Mouse (Mus musculus): ENCODE data around the gene Tmem121b. TPM values are rescaled to one million over a fixed set of nuclear protein-coding genes. Genes with fewer than 3 reads are reported as not detected.

Gene Tmem121b
- polyA plus RNA-seq, 1 experiment from 2014 or later = 3.0 TPM

DNA sequence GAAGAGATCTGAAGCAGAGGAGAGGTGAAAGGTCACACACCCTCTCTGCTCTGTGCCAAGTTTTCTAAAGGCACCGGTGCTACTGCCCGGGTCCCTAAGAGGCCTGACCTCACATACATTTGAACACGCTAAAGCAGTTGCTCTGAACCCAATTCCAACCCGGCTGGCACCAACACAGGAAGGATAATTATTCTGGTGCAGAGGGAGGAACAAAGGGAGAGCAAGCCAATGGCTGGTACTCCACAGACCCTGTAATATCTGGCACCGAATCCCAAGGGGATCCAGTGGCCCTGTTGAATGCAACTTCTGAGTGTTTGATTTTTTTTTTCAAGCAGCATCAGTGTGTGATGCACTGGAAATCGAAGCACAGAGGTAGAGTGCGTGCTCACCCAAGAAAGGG, 2.5 kb downstream of the Tmem121b start:
- no peaks in the 10 kb centered on the region for H3K9me3 ChIP-seq
- H3K27me3 ChIP-seq = peaks cover 14% of the 10 kb centered on the region; the same call in 1 of the 2 replicates
- peak overlapping the region; percentile 80 for H3K4me3 ChIP-seq (replicated peaks)
- no peak overlapping the region for H3K27ac ChIP-seq
- H3K4me2 ChIP-seq (replicated peaks) = peak overlapping the region; percentile 69
- no peaks in the 10 kb centered on the region for H3K36me3 ChIP-seq
- peaks cover 50% of the 10 kb centered on the region for H3K4me1 ChIP-seq (replicated peaks)
- peak overlapping the region; percentile 89; the same call in 1 of the 2 replicates for H3K9ac ChIP-seq (replicated peaks)
- ATAC-seq = no peak
- WGBS = 37% methylated on average over 7 of the region's 7 CpGs

DNA sequence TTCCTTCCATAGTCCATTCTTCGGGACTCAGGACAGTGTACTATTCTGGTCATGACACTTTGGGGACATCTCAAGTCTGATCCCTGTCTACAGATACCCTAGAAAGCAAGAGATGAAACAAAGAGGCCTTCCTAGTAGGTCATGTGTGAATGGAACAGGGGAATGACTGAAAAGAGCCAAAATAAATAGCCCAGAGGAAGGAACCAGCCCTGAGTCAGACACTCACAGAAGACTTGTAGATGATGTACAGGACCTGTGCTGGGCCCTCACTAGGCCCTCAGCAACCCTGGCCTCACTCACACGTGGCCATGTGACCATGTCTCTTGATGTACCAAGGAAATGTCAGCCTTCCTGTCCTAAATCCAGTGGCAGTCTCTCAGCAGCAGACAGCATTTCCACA, 4.1 kb downstream of the Tmem121b start:
- ATAC-seq = no peak
- Histone ChIP-seq H3K27ac (no peak overlapping the region), H3K4me1 (replicated peaks) (peaks cover 46% of the 10 kb centered on the region), H3K4me2 (replicated peaks) (0 out of 2 replicates have a peak overlapping the region, but pooled peaks have one; percentile 69), H3K4me3 (replicated peaks) (no peak overlapping the region), H3K36me3 (no peaks in the 10 kb centered on the region), H3K27me3 (peaks cover 14% of the 10 kb centered on the region; the same call in 1 of the 2 replicates), H3K9ac (replicated peaks) (no peak overlapping the region), H3K9me3 (no peaks in the 10 kb centered on the region)
- WGBS = 71% methylated on average over 2 of the region's 2 CpGs

DNA sequence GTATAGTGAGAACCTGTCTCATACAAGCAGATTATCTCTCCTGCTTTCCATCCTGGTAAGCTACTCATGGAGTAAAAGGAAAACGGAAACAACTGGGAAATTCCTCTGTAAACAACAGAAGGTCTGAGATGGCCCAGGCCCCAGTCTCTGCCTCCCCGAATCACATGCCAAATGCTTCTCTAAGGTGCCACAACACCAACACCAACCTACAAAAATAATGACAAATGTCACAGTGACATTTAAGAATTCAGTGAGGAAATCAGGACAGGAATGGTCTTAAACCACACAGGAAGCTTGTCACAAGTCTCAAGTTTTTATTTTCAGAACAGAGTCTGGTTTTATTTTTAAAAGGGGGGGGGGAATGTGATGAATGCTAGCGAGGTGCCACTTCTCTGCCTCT, 5.0 kb downstream of the Tmem121b start:
- no peak for ATAC-seq
- Histone ChIP-seq H3K4me1 (replicated peaks) (peaks cover 39% of the 10 kb centered on the region), H3K27me3 (peaks cover 14% of the 10 kb centered on the region; the same call in 1 of the 2 replicates), H3K36me3 (no peaks in the 10 kb centered on the region), H3K4me3 (replicated peaks) (no peak overlapping the region), H3K9me3 (no peaks in the 10 kb centered on the region), H3K27ac (no peak overlapping the region), H3K4me2 (replicated peaks) (no peak overlapping the region), H3K9ac (replicated peaks) (no peak overlapping the region)
- whole genome bisulfite sequencing = 80% methylated on average over 3 of the region's 3 CpGs

DNA sequence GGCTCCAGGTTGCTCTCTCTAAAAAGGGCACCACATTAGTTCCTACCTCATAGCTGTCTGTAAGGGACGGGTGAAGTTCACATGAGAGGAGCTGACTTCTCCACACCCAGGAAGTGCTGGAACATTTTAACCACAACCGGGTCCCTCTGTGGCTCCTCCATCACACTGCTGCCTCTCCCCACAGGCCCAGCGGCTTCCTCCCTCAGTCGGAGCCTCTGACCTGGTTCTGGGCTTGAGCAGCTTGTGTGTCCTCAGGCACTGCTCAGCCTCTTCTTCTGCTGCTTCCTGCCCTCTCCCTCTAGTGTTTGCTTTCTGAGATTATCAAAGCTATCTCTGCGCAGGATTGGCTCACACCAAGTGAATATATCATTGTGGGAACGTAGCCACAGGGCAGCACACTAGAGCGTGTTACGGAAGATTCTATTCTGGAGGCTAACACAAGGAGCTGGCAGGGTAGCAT, 7.5 kb downstream of the Tmem121b start:
- Histone ChIP-seq H3K36me3 (peaks cover 7% of the 10 kb centered on the region; the same call in 1 of the 2 replicates), H3K27ac (no peak overlapping the region), H3K4me1 (replicated peaks) (peaks cover 24% of the 10 kb centered on the region), H3K9ac (replicated peaks) (no peak overlapping the region), H3K4me2 (replicated peaks) (no peak overlapping the region), H3K4me3 (replicated peaks) (no peak overlapping the region), H3K27me3 (no peaks in the 10 kb centered on the region), H3K9me3 (no peaks in the 10 kb centered on the region)
- ATAC-seq = no peak
- 72% methylated on average over 8 of the region's 8 CpGs for WGBS

DNA sequence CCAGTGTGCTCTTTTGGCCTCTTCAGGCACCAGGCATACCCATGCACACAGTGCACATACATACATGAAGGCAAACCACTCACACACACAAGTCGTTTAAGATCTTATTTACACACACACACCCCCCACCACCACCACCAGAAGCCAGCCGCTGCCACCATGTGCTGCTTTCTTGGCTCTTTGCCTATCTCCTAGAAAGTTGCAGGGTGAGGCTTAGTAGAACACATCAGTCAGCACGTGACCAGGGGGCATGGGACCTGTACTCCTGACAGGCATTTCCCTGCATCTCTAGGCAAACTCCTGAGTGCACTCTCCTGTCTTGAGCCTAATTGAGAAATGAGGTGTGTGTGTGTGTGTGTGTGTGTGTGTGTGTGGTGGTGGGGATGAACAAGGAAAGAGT, 8.6 kb downstream of the Tmem121b start:
- Histone ChIP-seq H3K27ac (no peak overlapping the region), H3K36me3 (peaks cover 7% of the 10 kb centered on the region; the same call in 1 of the 2 replicates), H3K27me3 (no peaks in the 10 kb centered on the region), H3K9ac (replicated peaks) (no peak overlapping the region), H3K4me3 (replicated peaks) (no peak overlapping the region), H3K4me2 (replicated peaks) (no peak overlapping the region), H3K4me1 (replicated peaks) (peaks cover 14% of the 10 kb centered on the region), H3K9me3 (no peaks in the 10 kb centered on the region)
- no peak for ATAC-seq
- whole genome bisulfite sequencing = 77% methylated on average over 3 of the region's 3 CpGs

DNA sequence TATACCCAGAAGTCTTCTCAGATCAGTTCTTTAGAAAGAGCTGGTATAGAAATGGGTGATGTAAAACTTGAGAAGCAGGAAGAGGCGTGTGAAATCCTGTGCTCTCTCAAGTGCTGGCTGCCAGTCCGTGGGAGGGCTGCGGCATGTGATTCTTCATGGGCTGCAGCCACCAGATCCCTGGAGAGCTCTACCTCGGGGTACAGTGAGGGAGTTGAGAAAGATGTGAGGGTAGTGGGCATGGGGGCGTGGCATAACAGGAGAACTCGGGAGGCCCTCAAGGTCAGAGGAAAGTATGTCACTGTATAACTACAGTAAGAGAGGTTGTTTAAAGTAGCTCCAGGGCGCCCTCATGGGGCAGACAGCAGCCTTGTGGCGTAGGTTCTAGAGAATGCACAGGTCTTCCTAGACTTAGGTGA, 10.4 kb downstream of the Tmem121b start:
- H3K9me3 ChIP-seq = no peaks in the 10 kb centered on the region
- peaks cover 7% of the 10 kb centered on the region; the same call in 1 of the 2 replicates for H3K36me3 ChIP-seq
- H3K27ac ChIP-seq = no peak overlapping the region
- 38% methylated on average over 8 of the region's 8 CpGs for WGBS
- H3K9ac ChIP-seq (replicated peaks) = no peak overlapping the region
- no peaks in the 10 kb centered on the region for H3K27me3 ChIP-seq
- no peak overlapping the region for H3K4me2 ChIP-seq (replicated peaks)
- peak; percentile 28 for ATAC-seq
- H3K4me1 ChIP-seq (replicated peaks) = peaks cover 5% of the 10 kb centered on the region; the same call in 1 of the 2 replicates
- H3K4me3 ChIP-seq (replicated peaks) = no peak overlapping the region

DNA sequence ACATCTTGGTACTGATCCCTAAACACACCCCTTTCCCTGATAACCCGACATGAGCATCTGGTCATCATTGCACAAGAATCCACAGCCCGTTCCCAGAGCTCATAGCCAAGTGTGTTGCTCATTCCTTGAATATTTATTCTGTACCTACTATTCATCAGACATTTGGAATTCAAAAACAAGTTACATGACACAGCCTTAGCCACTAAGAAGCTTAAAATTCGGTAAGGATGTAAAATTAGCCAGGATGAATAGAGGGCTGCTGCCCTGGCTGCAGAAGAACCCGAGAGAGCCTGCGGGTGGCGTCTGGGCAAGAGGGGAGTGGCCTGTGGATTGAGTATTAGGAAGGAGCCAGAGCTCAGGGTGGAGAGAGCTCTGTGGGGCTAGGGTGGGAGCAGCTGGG, 10.9 kb downstream of the Tmem121b start:
- ATAC-seq = no peak
- H3K4me1 ChIP-seq (replicated peaks) = peaks cover 5% of the 10 kb centered on the region; the same call in 1 of the 2 replicates
- WGBS = 38% methylated on average over 6 of the region's 6 CpGs
- no peak overlapping the region for H3K27ac ChIP-seq
- H3K4me3 ChIP-seq (replicated peaks) = no peak overlapping the region
- no peaks in the 10 kb centered on the region for H3K27me3 ChIP-seq
- no peaks in the 10 kb centered on the region for H3K9me3 ChIP-seq
- H3K4me2 ChIP-seq (replicated peaks) = no peak overlapping the region
- H3K9ac ChIP-seq (replicated peaks) = no peak overlapping the region
- H3K36me3 ChIP-seq = peaks cover 7% of the 10 kb centered on the region; the same call in 1 of the 2 replicates

DNA sequence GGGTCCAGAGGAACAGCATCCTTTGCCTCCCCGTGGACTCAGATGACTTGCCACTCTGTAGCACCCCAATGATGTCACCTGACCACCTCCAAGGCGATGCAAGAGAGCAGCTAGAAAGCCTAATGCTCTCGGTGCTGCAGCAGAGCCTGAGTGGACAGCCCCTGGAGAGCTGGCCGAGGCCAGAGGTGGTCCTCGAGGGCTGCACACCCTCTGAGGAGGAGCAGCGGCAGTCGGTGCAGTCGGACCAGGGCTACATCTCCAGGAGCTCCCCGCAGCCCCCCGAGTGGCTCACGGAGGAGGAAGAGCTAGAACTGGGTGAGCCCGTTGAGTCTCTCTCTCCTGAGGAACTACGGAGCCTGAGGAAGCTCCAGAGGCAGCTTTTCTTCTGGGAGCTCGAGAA, 11.6 kb downstream of the Tmem121b start:
- Histone ChIP-seq H3K36me3 (peaks cover 7% of the 10 kb centered on the region; the same call in 1 of the 2 replicates), H3K9me3 (no peaks in the 10 kb centered on the region), H3K4me3 (replicated peaks) (no peak overlapping the region), H3K9ac (replicated peaks) (no peak overlapping the region), H3K27me3 (no peaks in the 10 kb centered on the region), H3K4me1 (replicated peaks) (peaks cover 5% of the 10 kb centered on the region; the same call in 1 of the 2 replicates), H3K4me2 (replicated peaks) (no peak overlapping the region), H3K27ac (no peak overlapping the region)
- ATAC-seq = no peak; the same call in 1 of the 2 replicates
- 89% methylated on average over 14 of the region's 14 CpGs for WGBS

DNA sequence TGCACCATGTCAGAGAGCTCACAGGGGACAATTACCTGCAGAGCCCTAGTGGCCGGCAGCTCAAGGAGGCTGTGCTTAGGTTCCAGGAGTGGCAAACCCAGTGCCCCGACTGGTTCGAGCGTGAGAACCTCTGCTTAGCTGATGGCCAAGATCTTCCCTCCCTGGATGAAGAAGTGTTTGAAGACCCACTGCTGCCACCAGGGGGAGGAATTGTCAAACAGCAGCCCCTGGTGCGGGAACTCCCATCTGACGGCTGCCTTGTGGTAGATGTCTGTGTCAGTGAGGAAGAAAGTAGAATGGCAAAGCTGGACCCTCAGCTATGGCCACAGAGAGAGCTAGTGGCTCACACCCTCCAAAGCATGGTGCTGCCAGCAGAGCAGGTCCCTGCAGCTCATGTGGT, 12.1 kb downstream of the Tmem121b start:
- no peak overlapping the region for H3K27ac ChIP-seq
- no peaks in the 10 kb centered on the region for H3K27me3 ChIP-seq
- no peak overlapping the region for H3K9ac ChIP-seq (replicated peaks)
- peaks cover 7% of the 10 kb centered on the region; the same call in 1 of the 2 replicates for H3K36me3 ChIP-seq
- 90% methylated on average over 6 of the region's 6 CpGs for WGBS
- no peak overlapping the region for H3K4me3 ChIP-seq (replicated peaks)
- ATAC-seq = no peak
- H3K4me1 ChIP-seq (replicated peaks) = peaks cover 5% of the 10 kb centered on the region; the same call in 1 of the 2 replicates
- H3K4me2 ChIP-seq (replicated peaks) = no peak overlapping the region
- no peaks in the 10 kb centered on the region for H3K9me3 ChIP-seq

DNA sequence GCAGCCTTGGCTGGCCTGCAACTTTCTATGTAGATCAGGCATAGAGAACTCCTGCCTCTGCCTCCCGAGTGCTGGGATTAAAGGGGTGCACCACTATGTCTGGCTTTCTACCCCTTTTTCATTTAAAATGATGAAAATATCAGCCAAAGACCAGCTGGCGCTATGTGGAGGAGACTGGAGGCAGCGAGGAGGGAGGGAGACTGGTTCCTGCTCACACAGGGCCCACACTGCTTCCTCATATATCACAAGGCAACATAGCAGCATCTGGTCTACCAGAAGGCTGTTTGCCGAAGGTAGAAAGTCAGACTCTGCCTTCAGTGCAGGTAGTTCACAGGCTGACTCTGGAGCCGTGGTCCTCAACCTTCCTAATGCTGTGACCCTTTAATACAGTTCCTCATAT, 13.2 kb downstream of the Tmem121b start:
- no peaks in the 10 kb centered on the region for H3K9me3 ChIP-seq
- H3K4me1 ChIP-seq (replicated peaks) = peaks cover 5% of the 10 kb centered on the region; the same call in 1 of the 2 replicates
- no peak overlapping the region for H3K4me3 ChIP-seq (replicated peaks)
- no peak overlapping the region for H3K27ac ChIP-seq
- H3K9ac ChIP-seq (replicated peaks) = no peak overlapping the region
- no peak overlapping the region for H3K4me2 ChIP-seq (replicated peaks)
- H3K36me3 ChIP-seq = peaks cover 7% of the 10 kb centered on the region; the same call in 1 of the 2 replicates
- ATAC-seq = no peak
- WGBS = 94% methylated on average over 5 of the region's 5 CpGs
- no peaks in the 10 kb centered on the region for H3K27me3 ChIP-seq

DNA sequence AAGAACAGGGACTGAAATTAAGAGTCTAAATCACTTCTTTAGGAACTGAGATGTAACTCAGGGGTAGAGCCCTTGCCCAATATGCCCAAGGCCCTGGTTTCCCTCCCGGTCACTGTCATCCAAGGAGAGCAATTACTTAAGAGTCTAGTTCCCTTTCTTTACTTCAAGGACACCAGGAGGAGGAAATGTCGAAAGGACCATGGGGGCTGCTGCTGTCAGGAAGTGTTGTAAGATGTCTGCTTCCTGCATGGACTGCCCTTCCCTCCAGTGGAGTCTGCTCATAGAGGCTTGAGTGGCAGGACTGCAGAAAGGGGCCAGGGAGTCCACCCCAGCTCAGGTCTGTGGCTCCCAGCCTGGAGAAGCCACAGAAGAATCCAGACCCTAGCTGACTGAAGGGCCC, 14.3 kb downstream of the Tmem121b start:
- no peak for ATAC-seq
- H3K36me3 ChIP-seq = peaks cover 7% of the 10 kb centered on the region; the same call in 1 of the 2 replicates
- H3K4me2 ChIP-seq (replicated peaks) = no peak overlapping the region
- H3K4me1 ChIP-seq (replicated peaks) = peaks cover 6% of the 10 kb centered on the region; the same call in 1 of the 2 replicates
- H3K4me3 ChIP-seq (replicated peaks) = no peak overlapping the region
- H3K27ac ChIP-seq = no peak overlapping the region
- WGBS = 91% methylated on average over 2 of the region's 2 CpGs
- no peaks in the 10 kb centered on the region for H3K27me3 ChIP-seq
- no peaks in the 10 kb centered on the region for H3K9me3 ChIP-seq
- no peak overlapping the region for H3K9ac ChIP-seq (replicated peaks)

DNA sequence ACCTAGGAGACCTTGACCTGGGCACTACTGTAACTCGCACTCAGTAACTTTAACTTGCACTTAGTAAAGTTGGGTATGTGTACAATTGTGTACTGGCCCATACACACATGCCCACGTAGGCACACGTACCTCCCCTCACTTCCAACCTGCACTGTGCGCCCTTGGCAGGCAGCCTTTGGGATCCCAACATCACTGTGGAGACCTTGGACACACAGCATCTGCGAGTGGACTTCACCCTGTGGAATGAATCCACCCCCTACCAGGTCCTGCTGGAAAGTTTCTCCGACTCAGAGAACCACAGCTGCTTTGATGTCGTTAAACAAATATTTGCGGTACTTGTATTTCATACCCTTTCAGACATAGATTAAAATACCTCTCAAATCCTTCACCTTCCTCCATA, 18.3 kb downstream of the Tmem121b start:
- H3K4me2 ChIP-seq (replicated peaks) = no peak overlapping the region
- H3K27ac ChIP-seq = no peak overlapping the region
- peaks cover 30% of the 10 kb centered on the region for H3K4me1 ChIP-seq (replicated peaks)
- ATAC-seq = no peak
- no peaks in the 10 kb centered on the region for H3K9me3 ChIP-seq
- no peaks in the 10 kb centered on the region for H3K36me3 ChIP-seq
- WGBS = 82% methylated on average over 8 of the region's 8 CpGs
- no peak overlapping the region for H3K4me3 ChIP-seq (replicated peaks)
- no peaks in the 10 kb centered on the region for H3K27me3 ChIP-seq
- no peak overlapping the region for H3K9ac ChIP-seq (replicated peaks)

DNA sequence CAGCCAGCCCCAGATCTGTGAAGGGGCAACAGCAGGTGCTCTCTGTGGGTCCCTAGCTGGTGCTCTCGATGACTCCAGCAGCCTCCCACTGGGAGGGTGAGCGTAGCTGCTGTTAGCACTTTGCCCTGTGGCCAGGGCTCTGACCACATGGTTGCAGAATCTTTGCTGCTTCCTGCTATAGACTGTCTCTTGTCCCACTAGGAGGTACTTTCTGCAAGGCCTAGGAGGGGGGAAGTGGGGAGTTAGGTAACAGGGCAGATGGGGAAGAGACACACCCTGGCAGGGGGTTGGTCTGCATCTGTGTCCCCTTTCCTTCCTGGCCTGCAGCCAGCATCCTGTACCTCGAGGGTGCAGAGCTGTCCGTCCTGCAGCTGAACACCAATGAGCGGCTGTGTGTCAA, 20.2 kb downstream of the Tmem121b start:
- H3K4me1 ChIP-seq (replicated peaks) = peaks cover 30% of the 10 kb centered on the region
- H3K27me3 ChIP-seq = no peaks in the 10 kb centered on the region
- no peak overlapping the region for H3K4me3 ChIP-seq (replicated peaks)
- peak; percentile 12; the same call in 1 of the 2 replicates for ATAC-seq
- no peaks in the 10 kb centered on the region for H3K36me3 ChIP-seq
- 41% methylated on average over 5 of the region's 5 CpGs for WGBS
- no peak overlapping the region for H3K9ac ChIP-seq (replicated peaks)
- H3K4me2 ChIP-seq (replicated peaks) = no peak overlapping the region
- H3K9me3 ChIP-seq = no peaks in the 10 kb centered on the region
- H3K27ac ChIP-seq = peak overlapping the region; percentile 76
